Mouse (Mus musculus) left cerebral cortex, postnatal 14 days (tissue): ENCODE measurements around the gene Rbm33. TPM values are rescaled to one million over a fixed set of nuclear protein-coding genes. Genes with fewer than 3 reads are reported as not detected.
A peak's percentile ranks its signal among the peaks of the same experiment; 100 is the strongest.

Experiments
- DNase-seq, 2 experiments: peaks; one replicate each; pipeline ENCODE4 v3.0.0; 2021 to 2022; ENCODE audit warnings: low spot score in 2 of 2, mixed read lengths in 1 of 2
- intact Hi-C: fragments of 180-260 bp; cut with DNase I; formaldehyde crosslinking; loops from one replicate; pipeline ENCODE4 v1.15.1; 2025
- long read RNA-seq, 2 experiments: library from polyadenylated mRNA; stranded (forward); transcript quantifications; one replicate each; pipeline ENCODE4 v2.0.0; 2021
- total RNA-seq, 2 experiments: library from RNA; stranded (reverse); gene quantifications; 2 replicates each; pipeline ENCODE4 v1.2.3; 2021

The Rbm33 gene
- 10 to 100 TPM; 59.0 to 59.5 TPM for total RNA-seq
- long read RNA-seq, experiment 1, transcript Rbm33-201 (7 exons, 3,955 nt) = major isoform, 5 of 19 reads
- long read RNA-seq, experiment 1, partial matches to known transcripts = 6 of 19 reads
- long read RNA-seq, experiment 1, other reads (novel, unspliced or antisense) = 8 of 19 reads
- long read RNA-seq, experiment 2, transcript Rbm33-201 (7 exons, 3,955 nt) = major isoform, 6 of 18 reads
- long read RNA-seq, experiment 2, partial matches to known transcripts = 9 of 18 reads
- long read RNA-seq, experiment 2, other reads (novel, unspliced or antisense) = 3 of 18 reads

DNA sequence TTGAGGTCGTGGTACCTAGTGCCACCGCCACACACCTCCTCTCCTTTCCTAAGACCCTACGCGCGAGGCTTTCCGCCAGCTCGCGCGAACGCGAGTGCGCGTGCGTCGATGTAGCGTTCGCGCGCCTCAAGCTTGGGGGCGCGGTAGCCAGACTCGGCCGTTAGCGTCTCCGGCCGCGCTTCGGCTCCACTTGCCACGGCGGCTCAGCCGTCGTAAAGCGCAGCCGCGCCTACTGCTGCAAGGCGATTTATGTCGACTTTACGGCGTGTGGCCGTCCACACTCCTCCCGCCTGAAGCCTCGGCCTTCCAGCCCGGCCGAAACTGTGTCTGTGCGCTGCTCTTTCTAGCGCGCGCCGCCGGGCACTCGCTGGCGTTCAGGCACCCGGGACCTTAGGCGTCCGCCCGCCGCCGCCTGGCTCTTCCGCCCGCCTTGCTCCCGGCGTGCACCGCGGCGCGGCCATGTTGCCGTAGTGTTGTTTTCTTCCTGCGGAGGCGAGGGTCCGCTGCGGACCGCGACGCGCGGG, at the start of gene Rbm33:
TSS of gene Rbm33 (plus strand) at position 400 of the 524 bp plus-strand sequence.
- DNase-seq = peak; percentile 87 to 89
- intact Hi-C loops = loop anchor here (5.0 to 10.0 kb wide), 2 partner anchors 71 to 232 kb away; no protein-coding TSS in a partner anchor

DNA sequence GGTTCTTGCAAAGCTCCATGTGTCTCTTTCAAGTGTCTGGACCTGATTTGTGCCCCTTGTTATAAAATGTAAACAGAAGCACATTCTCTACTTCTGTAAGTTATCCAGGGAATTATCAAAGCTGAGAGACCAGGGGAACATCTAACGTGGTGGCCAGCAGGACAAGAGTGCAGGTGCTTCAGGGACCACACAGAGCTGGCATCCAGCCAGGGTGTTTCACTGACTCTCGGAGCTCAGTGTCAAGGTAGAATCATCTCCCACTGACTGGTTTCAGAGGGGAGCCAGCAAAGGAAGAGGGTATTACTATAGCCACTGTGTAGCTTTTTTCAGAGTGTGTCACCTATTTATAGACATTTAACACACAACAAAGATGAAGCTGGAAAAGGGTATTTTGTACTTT, 49.3 kb upstream of the Rbm33 start:
- intact Hi-C loops = no loop called here
- DNase-seq = no peak

- no peak for DNase-seq
- intact Hi-C loops = no loop called here
These were observed 47.4 kb upstream of the Rbm33 start for GRCm38 (mm10) chr5:28269469-28269991.

DNA sequence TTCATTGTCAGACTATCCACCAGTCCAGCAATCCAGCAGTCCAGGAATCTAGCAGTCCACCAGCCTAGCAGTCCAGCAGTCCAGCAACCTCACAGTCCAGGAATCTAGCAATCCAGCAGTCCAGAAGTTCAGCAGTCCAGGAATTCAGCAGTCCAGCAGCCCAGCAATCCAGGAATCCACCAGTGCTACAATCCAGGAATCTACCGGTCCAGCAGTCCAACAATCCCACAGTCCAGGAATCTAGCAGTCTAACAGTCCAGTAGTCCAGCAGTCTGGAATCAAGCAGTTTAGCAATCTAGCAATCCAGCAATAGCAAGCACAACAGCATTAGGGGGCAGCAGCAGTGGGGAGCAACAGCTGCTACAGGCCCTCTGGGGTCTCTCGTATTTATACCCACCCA, 44.1 kb upstream of the Rbm33 start:
- DNase-seq = no peak
- intact Hi-C loops = no loop called here

DNA sequence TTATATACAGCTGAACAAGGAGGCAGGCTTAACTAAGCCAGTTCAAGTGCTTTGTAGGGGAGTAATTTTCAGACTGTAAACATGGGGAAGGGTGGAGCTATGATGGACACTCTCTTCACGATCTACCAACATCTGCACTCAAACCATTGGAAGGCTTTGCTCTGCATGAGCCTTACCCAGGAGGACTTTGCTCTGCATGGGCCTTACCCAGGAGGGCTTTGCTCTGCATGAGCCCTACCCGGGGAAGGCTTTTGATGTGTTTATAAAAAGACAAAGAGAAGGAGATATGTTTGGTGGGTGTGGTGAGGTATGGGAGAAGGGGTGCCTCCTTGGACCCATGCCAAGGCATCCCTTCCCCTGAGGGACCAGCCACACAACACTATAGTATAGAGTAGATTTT, 39.6 kb upstream of the Rbm33 start:
- intact Hi-C loops = no loop called here
- no peak for DNase-seq

GRCm38 (mm10) chr5:28289111-28289510, 27.8 kb upstream of the Rbm33 start:
- DNase-seq = no peak
- intact Hi-C loops = no loop called here

- intact Hi-C loops = no loop called here
- DNase-seq = no peak
These were observed 26.3 kb upstream of the Rbm33 start for GRCm38 (mm10) chr5:28290630-28291029.

DNA sequence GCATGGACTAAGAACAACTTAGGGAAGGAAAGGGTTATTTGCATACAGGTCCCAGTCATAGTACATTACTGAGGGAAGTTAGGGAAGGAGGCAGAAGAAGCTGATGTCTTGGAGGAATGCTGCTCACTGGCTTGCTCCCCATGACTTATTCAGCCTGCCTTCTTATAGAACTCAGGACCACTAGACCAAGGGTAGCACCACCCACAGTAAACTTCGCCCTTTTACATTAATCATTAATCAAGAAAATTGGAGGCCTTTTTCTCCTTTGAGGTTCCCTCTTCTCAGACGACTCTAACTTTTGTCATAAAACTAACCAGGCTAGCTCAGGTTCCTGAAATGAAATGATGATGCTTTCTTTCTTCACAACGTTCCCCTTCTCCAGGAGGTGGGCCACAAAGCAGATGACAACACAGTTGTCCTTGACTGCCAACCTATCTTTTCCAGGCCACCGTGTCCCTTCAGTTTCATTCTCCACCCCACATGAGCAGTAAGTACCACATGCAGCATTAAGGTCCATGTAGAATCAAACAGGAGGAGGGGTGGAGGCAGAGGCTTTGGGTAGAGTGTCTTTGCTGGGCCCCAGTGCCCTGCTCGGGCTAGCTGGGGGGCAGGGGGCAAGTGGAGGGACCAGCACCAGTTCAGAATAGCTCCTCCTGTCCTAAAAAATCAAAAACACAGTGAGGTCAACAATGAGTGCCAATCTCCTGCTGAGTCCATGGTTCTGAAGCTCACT, 25.6 kb upstream of the Rbm33 start:
- DNase-seq = no peak
- intact Hi-C loops = no loop called here

- no peak for DNase-seq
- intact Hi-C loops = no loop called here
These were observed 24.6 kb upstream of the Rbm33 start for GRCm38 (mm10) chr5:28292281-28292680.

- peak; percentile 77 to 92 for DNase-seq
- intact Hi-C loops = loop anchor here (1.0 kb wide), 1 partner anchor 92 kb away; no protein-coding TSS in a partner anchor
These were observed 22.9 kb upstream of the Rbm33 start for GRCm38 (mm10) chr5:28293990-28294389.

- intact Hi-C loops = no loop called here
- no peak for DNase-seq
These were observed 18.8 kb upstream of the Rbm33 start for GRCm38 (mm10) chr5:28298161-28298560.

- intact Hi-C loops = no loop called here
- no peak for DNase-seq
These were observed 18.2 kb upstream of the Rbm33 start for GRCm38 (mm10) chr5:28298693-28299092.

DNA sequence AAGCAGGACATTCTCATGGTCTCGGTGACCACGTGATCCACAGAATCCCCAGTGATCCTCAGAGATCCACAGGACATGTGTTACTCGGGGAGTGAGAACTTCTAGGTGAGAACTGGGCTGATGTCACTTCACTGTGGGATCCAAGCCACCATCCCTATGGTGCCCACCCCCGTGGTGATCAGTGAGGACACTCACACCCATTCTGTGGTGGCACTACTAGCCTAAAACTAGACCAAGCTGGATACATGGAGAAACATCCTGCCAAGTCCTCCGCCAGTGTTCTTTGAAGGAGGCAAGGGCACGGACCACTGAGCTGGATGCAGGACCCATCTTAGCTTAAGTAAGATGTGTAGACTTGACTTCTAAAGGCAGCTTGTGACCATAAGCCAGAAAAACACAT, 17.6 kb upstream of the Rbm33 start:
- DNase-seq = no peak
- intact Hi-C loops = no loop called here

- DNase-seq = no peak
- intact Hi-C loops = no loop called here
These were observed 14.2 kb upstream of the Rbm33 start for GRCm38 (mm10) chr5:28302671-28303070.

- no peak for DNase-seq
- intact Hi-C loops = no loop called here
These were observed 12.4 kb upstream of the Rbm33 start for GRCm38 (mm10) chr5:28304551-28304950.

DNA sequence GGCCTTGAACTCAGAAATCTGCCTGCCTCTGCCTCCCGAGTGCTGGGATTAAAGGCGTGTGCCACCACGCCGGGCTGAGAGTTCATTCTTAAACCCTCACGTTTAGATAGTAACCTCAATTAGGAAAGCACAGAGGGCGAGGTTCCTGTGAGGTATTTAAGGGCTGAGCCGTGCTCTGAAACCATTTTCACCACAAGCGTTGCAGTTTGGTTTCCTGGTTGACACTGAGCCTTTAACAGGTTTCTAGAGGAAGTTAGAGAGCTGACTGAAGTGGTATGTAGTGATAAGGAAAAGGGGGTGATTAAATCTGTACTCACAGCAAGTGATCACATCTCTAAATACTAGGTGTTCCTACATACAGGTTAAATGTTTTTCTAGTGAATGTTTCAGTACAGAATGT, 1.4 kb upstream of the Rbm33 start:
- intact Hi-C loops = loop anchor here (5.0 to 10.0 kb wide), 2 partner anchors 72 to 231 kb away; no protein-coding TSS in a partner anchor
- DNase-seq = no peak

DNA sequence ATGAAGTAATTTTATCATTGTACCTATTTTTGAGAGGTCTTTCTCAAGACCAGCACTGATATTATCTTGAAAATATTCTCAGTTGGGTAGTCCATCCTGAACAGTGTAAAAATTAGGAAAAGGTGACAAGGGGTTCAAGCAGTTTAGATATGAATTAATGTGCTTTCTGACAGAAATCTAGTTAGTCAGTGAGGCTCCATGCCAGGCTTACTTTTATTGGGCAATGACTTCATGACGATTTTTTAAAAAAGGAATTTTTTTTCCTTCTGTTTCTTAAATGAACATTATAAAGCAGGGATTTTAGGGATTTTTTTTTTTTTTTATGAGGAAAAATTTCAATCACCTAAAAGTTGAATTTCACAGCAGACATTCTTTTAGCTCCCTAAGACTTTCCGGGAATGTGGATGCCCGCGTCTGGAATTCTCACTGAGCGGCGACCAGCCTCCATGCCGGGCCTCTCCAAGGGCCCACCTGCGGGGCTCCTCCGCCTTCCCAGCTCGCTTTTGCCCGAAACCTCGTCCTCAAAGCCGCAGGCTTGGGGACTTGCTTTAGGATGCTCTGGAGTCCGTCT, 685 bp upstream of the Rbm33 start:
- intact Hi-C loops = loop anchor here (5.0 to 10.0 kb wide), 2 partner anchors 71 to 231 kb away; no protein-coding TSS in a partner anchor
- DNase-seq = peak in 1 of 2 experiments; percentile 11

DNA sequence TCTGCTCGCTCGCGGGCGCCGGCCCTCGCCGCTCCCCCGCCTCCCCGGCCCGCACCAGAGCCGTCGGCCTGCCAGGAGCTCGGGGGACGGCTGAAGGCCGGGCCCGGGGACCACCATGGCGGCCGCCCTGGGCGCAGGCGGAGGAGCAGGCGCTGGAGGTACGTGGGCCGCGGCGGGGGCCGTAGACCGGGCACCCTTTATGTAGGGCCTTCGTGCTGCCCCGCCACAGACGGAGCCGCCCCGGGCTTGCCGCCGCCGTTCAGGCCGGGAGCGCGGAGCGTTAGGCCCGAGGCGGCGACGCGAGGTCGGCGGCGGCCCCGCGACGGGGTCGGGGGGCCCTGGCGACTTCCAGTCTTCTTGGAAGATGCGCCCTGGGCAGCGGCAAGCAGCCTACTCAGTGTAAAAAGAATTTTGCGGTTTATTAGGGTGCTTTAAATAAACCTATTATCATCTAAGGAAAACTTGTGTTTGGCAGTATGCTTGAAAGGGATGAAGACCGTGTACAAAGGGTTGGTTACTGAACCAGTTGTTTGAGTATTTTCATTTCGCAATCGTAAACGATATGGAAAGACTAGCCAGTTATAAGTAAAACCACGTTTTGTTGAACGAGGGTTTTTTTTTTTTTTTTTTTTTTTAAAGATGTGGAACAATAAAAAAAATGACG, 464 bp downstream of the Rbm33 start:
- no peak for DNase-seq

GRCm38 (mm10) chr5:28317917-28318267, 971 bp downstream of the Rbm33 start:
- intact Hi-C loops = loop anchor here (5.0 to 10.0 kb wide), 2 partner anchors 69 to 233 kb away; no protein-coding TSS in a partner anchor

More for the DNA sequence above, 464 bp downstream of the Rbm33 start:
- intact Hi-C loops = loop anchor here (5.0 to 10.0 kb wide), 2 partner anchors 70 to 233 kb away; no protein-coding TSS in a partner anchor

More at GRCm38 (mm10) chr5:28317917-28318267, 971 bp downstream of the Rbm33 start:
- DNase-seq = peak in 1 of 2 experiments; percentile 25
